Mouse (Mus musculus): ENCODE measurements at regions not wholly inside any gene's neighbourhood (a gene's known extent, or its start where the extent isn't known, plus 50 kb on each side); places are given as distances from the start of the nearest gene placed in this dataset.

- TF ChIP-seq USF1 (IDR thresholded peaks at IDR 0.05; ENCODE audit: low read depth) (no peak), POLR2A (IDR thresholded peaks at IDR 0.05; ENCODE audit: insufficient read length, low read depth) (no peak), POLR2AphosphoS2 (IDR thresholded peaks at IDR 0.05; ENCODE audit: insufficient read length, low read depth) (no peak), MYOD1 (IDR thresholded peaks at IDR 0.05; ENCODE audit: control insufficient read depth in 1 of 3, insufficient read length in 2 of 3, low read depth in 2 of 3) (no peak), MYOG (IDR thresholded peaks at IDR 0.05; ENCODE audit: control insufficient read depth in 1 of 3, insufficient read depth in 1 of 3, insufficient read length in 2 of 3, low read depth in 2 of 3) (no peak), TCF12 (IDR thresholded peaks at IDR 0.05; ENCODE audit: insufficient read depth, poor library complexity, severe bottlenecking) (no peak), TCF3 (IDR thresholded peaks at IDR 0.05; ENCODE audit: insufficient read length, low read depth) (no peak), CEBPB (IDR thresholded peaks at IDR 0.05; ENCODE audit: insufficient read depth, poor library complexity, severe bottlenecking) (no peak), E2F4 (IDR thresholded peaks at IDR 0.05; ENCODE audit: insufficient read depth) (no peak), SRF (IDR thresholded peaks at IDR 0.05; ENCODE audit: control insufficient read depth, insufficient read length, low read depth) (no peak), MAX (IDR thresholded peaks at IDR 0.05; ENCODE audit: low read depth) (no peak)
Observed at GRCm38 (mm10) chr11:31748275-31748815, 76.7 kb upstream of the Bod1 start.

Measured in myocyte (in vitro differentiated cells).